17 mouse cellular contexts compared by ENCODE assay signal in the genomic region with DNA sequence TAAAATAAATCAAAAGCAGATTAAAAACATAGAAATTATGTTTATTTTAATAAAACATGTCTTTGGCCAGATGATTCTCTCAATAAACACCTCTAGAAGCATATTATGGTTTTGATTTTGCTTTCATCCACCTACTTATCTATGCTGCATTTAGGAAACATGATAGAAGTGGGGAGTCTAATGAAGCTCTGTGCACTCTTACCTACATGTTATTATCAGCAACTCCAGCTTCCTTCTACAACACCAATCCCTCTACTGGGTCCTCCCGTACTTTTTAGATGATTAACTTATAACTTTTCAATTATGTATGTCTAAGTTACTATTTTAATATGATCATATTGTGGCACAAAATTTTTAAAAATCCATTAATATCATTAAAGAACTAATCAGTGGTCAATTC.
"Had no signal": no experiment of that assay in that cellular context is flagged by ENCODE, and none has a peak within 500 bp of the region (broad histone marks: within the 10 kb centered on the region; RNA-seq: fewer than 3 reads in every experiment).

No protein-coding gene starts in this region.

- H3K9ac ChIP-seq: lung, embryonic 15.5 days; midbrain, embryonic 13.5 days; neural tube, embryonic 13.5 days; stomach, embryonic 15.5 days had no signal

- H3K4me3 ChIP-seq: left cerebral cortex, adult 2 months; lung, embryonic 15.5 days; midbrain, embryonic 10.5 days; midbrain, embryonic 13.5 days; myocyte; neural tube, embryonic 13.5 days had no signal

- H3K9me3 ChIP-seq: lung, embryonic 15.5 days; midbrain, embryonic 10.5 days; midbrain, embryonic 13.5 days; neural tube, embryonic 13.5 days; stomach, embryonic 15.5 days had no signal

- H3K36me3 ChIP-seq: lung, embryonic 15.5 days; midbrain, embryonic 10.5 days; midbrain, embryonic 13.5 days; neural tube, embryonic 13.5 days; stomach, embryonic 15.5 days had no signal

- DNase-seq: kidney, adult 18-20 months; kidney, adult 9 months; kidney, postnatal 25 days; layer of hippocampus, postnatal 36 days; lung, postnatal 10 days; lung, postnatal 36 days; retina, postnatal 1 day; right cerebral cortex, postnatal 25 days had no signal

- H3K27me3 ChIP-seq: lung, embryonic 15.5 days; midbrain, embryonic 13.5 days; neural tube, embryonic 13.5 days; stomach, embryonic 15.5 days had no signal

- H3K27ac ChIP-seq: kidney, postnatal 0 days; left cerebral cortex, adult 2 months; lung, embryonic 15.5 days; midbrain, embryonic 10.5 days; neural tube, embryonic 13.5 days; stomach, embryonic 15.5 days had no signal

- H3K4me2 ChIP-seq: midbrain, embryonic 13.5 days; neural tube, embryonic 13.5 days had no signal

- ATAC-seq: midbrain, embryonic 16.5 days had no signal
